Mouse (Mus musculus): ENCODE data around the gene Samd4b.
"Not testable (repeated sequence)": the region's sequence is repeated elsewhere in the genome, so short reads cannot be mapped to it uniquely, and the experiment has no call there.

Samd4b gene

GRCm38 (mm10) chr7:28597642-28598446 lies at the start of gene Samd4b, which contains the start of gene Pak4:
Samd4b (minus strand) TSS chr7:28598144.
Pak4 (minus strand) TSS chr7:28598185.
- DNase-seq = peak; percentile 99

GRCm38 (mm10) chr7:28647016-28647415 lies 49.1 kb upstream of the Samd4b start:
- no peak for DNase-seq

- no peak for DNase-seq
Measured at GRCm38 (mm10) chr7:28645947-28646475, 48.1 kb upstream of the Samd4b start.

- no peak for DNase-seq
Measured at GRCm38 (mm10) chr7:28645366-28645765, 47.4 kb upstream of the Samd4b start.

GRCm38 (mm10) chr7:28641546-28641945 lies 43.6 kb upstream of the Samd4b start:
- no peak for DNase-seq

- DNase-seq = no peak
Measured at GRCm38 (mm10) chr7:28637511-28637910, 39.6 kb upstream of the Samd4b start.

GRCm38 (mm10) chr7:28634128-28634527 lies 36.2 kb upstream of the Samd4b start:
- DNase-seq = no peak

GRCm38 (mm10) chr7:28631073-28631472 lies 33.1 kb upstream of the Samd4b start, which contains the start of gene Acp7:
Acp7 (minus strand) TSS chr7:28631332.
- no peak for DNase-seq

GRCm38 (mm10) chr7:28624791-28625190 lies 26.8 kb upstream of the Samd4b start:
- DNase-seq = no peak

- DNase-seq = no peak
Measured at GRCm38 (mm10) chr7:28619098-28619715, 21.3 kb upstream of the Samd4b start.

GRCm38 (mm10) chr7:28605951-28606350 lies 8.0 kb upstream of the Samd4b start:
- DNase-seq = no peak

GRCm38 (mm10) chr7:28603788-28604187 lies 5.8 kb upstream of the Samd4b start:
- not testable (repeated sequence) for DNase-seq

GRCm38 (mm10) chr7:28603136-28603535 lies 5.2 kb upstream of the Samd4b start:
- peak; percentile 9 for DNase-seq

GRCm38 (mm10) chr7:28601668-28602067 lies 3.7 kb upstream of the Samd4b start:
- peak; percentile 64 for DNase-seq

- peak; percentile 68 for DNase-seq
Measured at GRCm38 (mm10) chr7:28601029-28601428, 3.1 kb upstream of the Samd4b start.

GRCm38 (mm10) chr7:28598951-28599350 lies 1.0 kb upstream of the Samd4b start:
- no peak for DNase-seq

GRCm38 (mm10) chr7:28597277-28597570 lies 720 bp downstream of the Samd4b start:
- DNase-seq = no peak

- DNase-seq = peak; percentile 55
Measured at GRCm38 (mm10) chr7:28596436-28597276, 1.3 kb downstream of the Samd4b start.

GRCm38 (mm10) chr7:28595751-28596435 lies 2.1 kb downstream of the Samd4b start:
- peak; percentile 43 for DNase-seq

- DNase-seq = peak; percentile 26
Measured at GRCm38 (mm10) chr7:28593206-28594111, 4.5 kb downstream of the Samd4b start.

GRCm38 (mm10) chr7:28591862-28592261 lies 6.1 kb downstream of the Samd4b start:
- no peak for DNase-seq
